Comparison of ENCODE assay signal across 29 mouse cellular contexts in the genomic region with DNA sequence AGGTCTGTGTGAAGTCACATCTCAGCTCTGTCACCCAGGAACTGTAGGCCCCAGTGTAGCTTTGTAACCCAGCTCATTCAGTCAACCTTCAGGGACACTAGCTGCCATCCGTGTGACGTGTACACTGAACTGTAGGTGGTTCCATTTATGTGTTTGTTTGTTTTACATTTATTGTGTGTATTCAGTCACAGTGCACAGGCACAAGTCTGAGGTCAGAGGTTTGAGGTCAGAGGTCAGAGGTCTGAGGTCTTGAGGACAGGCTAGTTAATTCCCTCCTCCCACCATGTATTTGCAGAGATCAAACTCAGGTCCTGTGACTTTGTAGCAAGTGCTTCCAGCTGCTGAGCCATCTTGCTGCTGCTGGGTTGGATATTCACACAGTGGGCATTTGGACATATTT. TPM values are rescaled to one million over a fixed set of nuclear protein-coding genes. Genes with fewer than 3 reads are reported as not detected.
DNase-seq lines count a peak whose midpoint lies in the region; ATAC-seq and TF ChIP-seq lines count a peak whose summit lies in the region.
"Had no signal": no experiment of that assay in that cellular context is flagged by ENCODE, and none has a peak within 500 bp of the region (broad histone marks: within the 10 kb centered on the region; RNA-seq: fewer than 3 reads in every experiment).

No protein-coding gene starts in this region.

- no peak overlapping the region for H3K4me3 ChIP-seq in heart, embryonic 11.5 days (ENCODE audit: low read depth, low read length)
- peak overlapping the region; percentile 95 for H3K4me3 ChIP-seq in testis, adult 2 months (ENCODE audit: control insufficient read depth, low read depth, low read length)
- H3K4me3 ChIP-seq in midbrain, embryonic 11.5 days (ENCODE audit: low read depth, low read length): no peak overlapping the region
- H3K4me3 ChIP-seq: embryonic facial prominence, embryonic 13.5 days; embryonic facial prominence, embryonic 15.5 days; erythroblast, embryonic 14.5 days; forebrain, embryonic 10.5 days; forebrain, embryonic 12.5 days had no signal

- H3K9me3 ChIP-seq in heart, embryonic 11.5 days (replicated peaks; ENCODE audit: control insufficient read depth, low read length): no peaks in the 10 kb centered on the region
- H3K9me3 ChIP-seq in midbrain, embryonic 11.5 days (ENCODE audit: control insufficient read depth, low read length): no peaks in the 10 kb centered on the region
- H3K9me3 ChIP-seq: embryonic facial prominence, embryonic 13.5 days; embryonic facial prominence, embryonic 15.5 days; forebrain, embryonic 10.5 days; forebrain, embryonic 12.5 days had no signal

- no peak for ATAC-seq in heart, embryonic 11.5 days (replicated peaks; ENCODE audit: insufficient number of reproducible peaks, low FRiP score, low TSS enrichment)
- no peak for ATAC-seq in midbrain, embryonic 11.5 days (ENCODE audit: low FRiP score)
- ATAC-seq: forebrain, embryonic 14.5 days; forebrain, embryonic 16.5 days had no signal

- WGBS in heart, embryonic 11.5 days (ENCODE audit: insufficient replicate concordance): 85% methylated on average over 2 of the region's 2 CpGs
- 64% methylated on average over 2 of the region's 2 CpGs for WGBS in midbrain, embryonic 11.5 days

- peak; percentile 68 for DNase-seq in heart, adult 11 months
- DNase-seq in testis, postnatal 14 days (ENCODE audit: low spot score): no peak
- DNase-seq in embryo, embryonic 9.5 days (ENCODE audit: extremely low spot score): peak; percentile 15
- peak; percentile 60 for DNase-seq in yolk sac, embryonic 10.5 days (ENCODE audit: low spot score)
- no peak for DNase-seq in Muller cell, postnatal 12 days (ENCODE audit: inconsistent ontology term)
- DNase-seq in midbrain, embryonic 11.5 days (ENCODE audit: low spot score, missing footprints): no peak
- DNase-seq: adrenal gland, adult 2 months; adrenal gland, postnatal 10 days; adrenal gland, postnatal 25 days; cerebellum, adult 11 months; cerebellum, adult 18-20 months; cerebellum, adult 8-10 months; cerebellum, adult 9-11 months; cerebellum, postnatal 14 days; cerebellum, postnatal 36 days had no signal

- H3K4me1 ChIP-seq in heart, embryonic 11.5 days (ENCODE audit: control insufficient read depth, insufficient read depth, low read length): no peaks in the 10 kb centered on the region
- peaks cover 4% of the 10 kb centered on the region for H3K4me1 ChIP-seq in testis, adult 2 months (ENCODE audit: control insufficient read depth, insufficient read depth, low read length)
- H3K4me1 ChIP-seq in midbrain, embryonic 11.5 days (ENCODE audit: control insufficient read depth, insufficient read depth, low read length): no peaks in the 10 kb centered on the region
- H3K4me1 ChIP-seq: embryonic facial prominence, embryonic 13.5 days; embryonic facial prominence, embryonic 15.5 days; forebrain, embryonic 10.5 days; forebrain, embryonic 12.5 days had no signal

- no peaks in the 10 kb centered on the region for H3K27me3 ChIP-seq in heart, embryonic 11.5 days (ENCODE audit: control insufficient read depth, insufficient read depth, low read length)
- H3K27me3 ChIP-seq in testis, adult 2 months (ENCODE audit: control insufficient read depth, insufficient read depth, low read length): no peaks in the 10 kb centered on the region
- H3K27me3 ChIP-seq in midbrain, embryonic 11.5 days (ENCODE audit: control insufficient read depth, insufficient read depth, low read length): no peaks in the 10 kb centered on the region
- H3K27me3 ChIP-seq: CH12.LX; embryonic facial prominence, embryonic 13.5 days; embryonic facial prominence, embryonic 15.5 days; forebrain, embryonic 12.5 days had no signal

- no peak overlapping the region for H3K4me2 ChIP-seq in heart, embryonic 11.5 days
- no peak overlapping the region for H3K4me2 ChIP-seq in midbrain, embryonic 11.5 days
- H3K4me2 ChIP-seq: embryonic facial prominence, embryonic 13.5 days; embryonic facial prominence, embryonic 15.5 days; forebrain, embryonic 12.5 days had no signal

- no peak for TF ChIP-seq POLR2A in testis, adult 2 months (IDR thresholded peaks at IDR 0.05; ENCODE audit: control insufficient read depth, low read depth, low read length)

- no peak overlapping the region for H3K27ac ChIP-seq in heart, embryonic 11.5 days (ENCODE audit: low read depth, low read length)
- H3K27ac ChIP-seq in testis, adult 2 months (ENCODE audit: control insufficient read depth, insufficient read depth, low read depth, low read length): no peak overlapping the region
- H3K27ac ChIP-seq in midbrain, embryonic 11.5 days (ENCODE audit: low read depth, low read length): no peak overlapping the region
- H3K27ac ChIP-seq: embryonic facial prominence, embryonic 13.5 days; embryonic facial prominence, embryonic 15.5 days; forebrain, embryonic 10.5 days; forebrain, embryonic 12.5 days had no signal

- no peak overlapping the region for H3K9ac ChIP-seq in heart, embryonic 11.5 days (ENCODE audit: low read depth, low read length)
- H3K9ac ChIP-seq in midbrain, embryonic 11.5 days (ENCODE audit: low read length): no peak overlapping the region
- H3K9ac ChIP-seq: embryonic facial prominence, embryonic 13.5 days; embryonic facial prominence, embryonic 15.5 days; forebrain, embryonic 12.5 days had no signal

- H3K36me3 ChIP-seq in heart, embryonic 11.5 days (ENCODE audit: control insufficient read depth, insufficient read depth, low read length): peaks cover 2% of the 10 kb centered on the region; the same call in 1 of the 2 replicates
- no peaks in the 10 kb centered on the region for H3K36me3 ChIP-seq in testis, adult 2 months (ENCODE audit: control insufficient read depth, insufficient read depth, low read length)
- H3K36me3 ChIP-seq in midbrain, embryonic 11.5 days (ENCODE audit: control insufficient read depth, insufficient read depth, low read length): peaks cover 2% of the 10 kb centered on the region; the same call in 1 of the 2 replicates

- no peak for TF ChIP-seq CTCF in testis, adult 2 months (IDR thresholded peaks at IDR 0.05; ENCODE audit: control insufficient read depth, insufficient read depth, insufficient replicate concordance, low read depth, low read length)

RNA-seq across cellular contexts. Expression of a gene that starts 4.3 kb away (rescaled TPM):
- polyA plus RNA-seq in heart, embryonic 11.5 days (2014; fragmentation: Nextera tagmentation; extraction: Ambion mirVana): not detected in 2 replicates
- 113 and 137 TPM in 2 replicates for polyA plus RNA-seq in testis, adult 2 months (2012; rRNA removed)
- 0.15 TPM in 1 of 2 replicates, not detected in the other for polyA plus RNA-seq in midbrain, embryonic 11.5 days (2014; fragmentation: Nextera tagmentation; extraction: Ambion mirVana)
- polyA plus RNA-seq: adrenal gland, adult 2 months; erythroblast, embryonic 14.5 days; forebrain, embryonic 10.5 days; forebrain, embryonic 14.5 days; G1E had no signal

RNA-seq across cellular contexts. Expression of a gene that starts 29.5 kb away (rescaled TPM):
- polyA plus RNA-seq in heart, embryonic 11.5 days (2014; fragmentation: Nextera tagmentation; extraction: Ambion mirVana): 47.3 and 50.6 TPM in 2 replicates
- polyA plus RNA-seq in testis, adult 2 months (2012; rRNA removed): 11.1 and 12.9 TPM in 2 replicates
- polyA plus RNA-seq in midbrain, embryonic 11.5 days (2014; fragmentation: Nextera tagmentation; extraction: Ambion mirVana): 41.1 and 46.3 TPM in 2 replicates

RNA-seq across cellular contexts. Expression of a gene that starts 40.4 kb away (rescaled TPM):
- not detected in 2 replicates for polyA plus RNA-seq in heart, embryonic 11.5 days (2014; fragmentation: Nextera tagmentation; extraction: Ambion mirVana)
- 9.5 and 10.2 TPM in 2 replicates for polyA plus RNA-seq in testis, adult 2 months (2012; rRNA removed)
- polyA plus RNA-seq in midbrain, embryonic 11.5 days (2014; fragmentation: Nextera tagmentation; extraction: Ambion mirVana): not detected in 2 replicates
- polyA plus RNA-seq: adrenal gland, adult 2 months; brain, embryonic 14.5 days; embryonic facial prominence, embryonic 11.5 days; embryonic facial prominence, embryonic 13.5 days; embryonic facial prominence, embryonic 15.5 days; erythroblast, embryonic 14.5 days; forebrain, embryonic 10.5 days; forebrain, embryonic 12.5 days; forebrain, embryonic 14.5 days; forebrain, embryonic 16.5 days; frontal cortex, adult 2 months; G1E had no signal

Comparison
In these comparisons a context has a peak if more than half of its experiments do, and no peak if none do; other contexts are left out.
1. DNase-seq: peak in heart, adult 11 months (single experiment), embryo, embryonic 9.5 days (single experiment) and yolk sac, embryonic 10.5 days (single experiment); none in testis, postnatal 14 days (single experiment), Muller cell, postnatal 12 days (single experiment) and midbrain, embryonic 11.5 days (single experiment).
2. RNA of a gene that starts 4.3 kb away (polyA plus RNA-seq): 113 to 137 TPM in testis, adult 2 months; not detected in heart, embryonic 11.5 days and 0.15 TPM in midbrain, embryonic 11.5 days; every median in the first group is over 10 times any median in the second.
3. RNA of a gene that starts 40.4 kb away (polyA plus RNA-seq): 9.5 to 10.2 TPM in testis, adult 2 months; not detected in heart, embryonic 11.5 days and not detected in midbrain, embryonic 11.5 days; every median in the first group is over 10 times any median in the second.